Mouse (Mus musculus) midbrain, embryonic 14.5 days (tissue): Measurements from ENCODE around the gene 1700129C05Rik. TPM values are rescaled to one million over a fixed set of nuclear protein-coding genes. Genes with fewer than 3 reads are reported as not detected.

ENCODE experiments used
- ATAC-seq: fragments of 200-750 bp; cut with Nextera tagmentation; 2 replicates; pipeline ENCODE4 v1.8.0; 2017; ENCODE audit warnings: moderate number of reproducible peaks, moderate library complexity; ENCODE audit not compliant: low FRiP score, low TSS enrichment
- DNase-seq: peaks from one replicate; pipeline ENCODE4 v3.0.0-alpha.2; 2015
- H3K27ac ChIP-seq: fragments of 300-500 bp; sonication (generic); replicated peaks from 2 replicates; pipeline ENCODE4 v1.5.1; 2014; ENCODE audit warnings: mild to moderate bottlenecking, low read depth, low read length, moderate library complexity
- H3K27me3 ChIP-seq: fragments of 300-500 bp; sonication (generic); 2 replicates; pipeline ENCODE4 v1.6.1; 2014; ENCODE audit warnings: low read length, control low read depth, mixed read lengths; ENCODE audit not compliant: control insufficient read depth, insufficient read depth
- H3K36me3 ChIP-seq: fragments of 300-500 bp; sonication (generic); 2 replicates; pipeline ENCODE4 v1.6.1; 2014; ENCODE audit warnings: low read length, control low read depth; ENCODE audit not compliant: control insufficient read depth, insufficient read depth
- H3K4me1 ChIP-seq: fragments of 300-500 bp; sonication (generic); 2 replicates; pipeline ENCODE4 v1.6.1; 2014; ENCODE audit warnings: mild to moderate bottlenecking, antibody characterized with exemption, low read length, control low read depth; ENCODE audit not compliant: control insufficient read depth, insufficient read depth
- H3K4me2 ChIP-seq: fragments of 300-500 bp; sonication (generic); 2 replicates; pipeline ENCODE4 v1.6.1; 2014; ENCODE audit warnings: mild to moderate bottlenecking, low read length, moderate library complexity
- H3K4me3 ChIP-seq: fragments of 300-500 bp; sonication (generic); replicated peaks from 2 replicates; pipeline ENCODE4 v1.5.1; 2014; ENCODE audit warnings: low read depth, low read length
- H3K9ac ChIP-seq: fragments of 300-500 bp; sonication (generic); replicated peaks from 2 replicates; pipeline ENCODE4 v1.6.1; 2014; ENCODE audit warnings: mild to moderate bottlenecking, low read length, moderate library complexity
- H3K9me3 ChIP-seq: fragments of 300-500 bp; sonication (generic); 2 replicates; pipeline ENCODE4 v1.6.1; 2016; ENCODE audit warnings: low read length, control low read depth, mixed read lengths; ENCODE audit not compliant: control insufficient read depth
- WGBS: fragments of 180-500 bp; shearing (Covaris S2); extraction: QIAGEN DNeasy Blood & Tissue Kit; methylation state at CpG from one replicate; pipeline ENCODE4 v1.1.7; 2014; 5-methylcytosine and 5-hydroxymethylcytosine counted together
- polyA plus RNA-seq: library from polyadenylated mRNA; unstranded; fragments of >200 nt; fragmentation: Nextera tagmentation; extraction: Ambion mirVana; gene quantifications from 2 replicates; pipeline ENCODE4 v1.2.1, GENCODE M21; 2014

1700129C05Rik gene
- not detected in 2 replicates for polyA plus RNA-seq

GRCm38 (mm10) chr14:59142793-59143192 is at the start of gene 1700129C05Rik:
1700129C05Rik (minus strand) TSS chr14:59142893.
- no peak for ATAC-seq
- no peaks in the 10 kb centered on the region for H3K9me3 ChIP-seq
- WGBS: 93% methylated on average over 4 of the region's 4 CpGs

GRCm38 (mm10) chr14:59186121-59186520 is 43.4 kb upstream of the 1700129C05Rik start:
- ATAC-seq: no peak
- H3K4me2 ChIP-seq: no peak overlapping the region
- WGBS: 92% methylated on average over 2 of the region's 2 CpGs
- no peak overlapping the region for H3K4me3 ChIP-seq
- no peaks in the 10 kb centered on the region for H3K36me3 ChIP-seq
- H3K4me1 ChIP-seq: no peaks in the 10 kb centered on the region
- H3K27ac ChIP-seq: no peak overlapping the region
- no peak for DNase-seq
- no peaks in the 10 kb centered on the region for H3K27me3 ChIP-seq
- H3K9ac ChIP-seq: no peak overlapping the region
- no peaks in the 10 kb centered on the region for H3K9me3 ChIP-seq

More at GRCm38 (mm10) chr14:59142793-59143192, at the start of gene 1700129C05Rik:
- DNase-seq: no peak
- H3K4me2 ChIP-seq: no peak within 1 kb of the TSS
- H3K36me3 ChIP-seq: no peaks in the 10 kb centered on the region
- no peak within 1 kb of the TSS for H3K4me3 ChIP-seq
- H3K9ac ChIP-seq: no peak within 1 kb of the TSS
- no peaks in the 10 kb centered on the region for H3K4me1 ChIP-seq
- no peak within 1 kb of the TSS for H3K27ac ChIP-seq
- H3K27me3 ChIP-seq: no peaks in the 10 kb centered on the region

- Histone ChIP-seq H3K4me3 (no peak overlapping the region), H3K4me2 (no peak overlapping the region), H3K27ac (no peak overlapping the region), H3K9ac (no peak overlapping the region), H3K4me1 (no peaks in the 10 kb centered on the region), H3K27me3 (no peaks in the 10 kb centered on the region), H3K36me3 (no peaks in the 10 kb centered on the region), H3K9me3 (no peaks in the 10 kb centered on the region)
- ATAC-seq (no peak), DNase-seq (no peak)
These were observed 42.8 kb upstream of the 1700129C05Rik start for GRCm38 (mm10) chr14:59185514-59185913.

- no peaks in the 10 kb centered on the region for H3K36me3 ChIP-seq
- H3K4me3 ChIP-seq: no peak overlapping the region
- no peak overlapping the region for H3K9ac ChIP-seq
- no peak overlapping the region for H3K27ac ChIP-seq
- WGBS: 88% methylated on average over 2 of the region's 2 CpGs
- H3K27me3 ChIP-seq: no peaks in the 10 kb centered on the region
- H3K9me3 ChIP-seq: no peaks in the 10 kb centered on the region
- DNase-seq (no peak), ATAC-seq (no peak)
- H3K4me2 ChIP-seq: no peak overlapping the region
- H3K4me1 ChIP-seq: no peaks in the 10 kb centered on the region
These were observed 40.0 kb upstream of the 1700129C05Rik start for GRCm38 (mm10) chr14:59182732-59183131.

GRCm38 (mm10) chr14:59178649-59179048 is 36.0 kb upstream of the 1700129C05Rik start, which contains the start of gene Gm5142:
Gm5142 (minus strand) TSS chr14:59178749.
- H3K9me3 ChIP-seq: no peaks in the 10 kb centered on the region
- no peak within 1 kb of the TSS for H3K27ac ChIP-seq
- WGBS: 90% methylated on average over 3 of the region's 3 CpGs
- H3K27me3 ChIP-seq: no peaks in the 10 kb centered on the region
- no peak for ATAC-seq
- no peak within 1 kb of the TSS for H3K9ac ChIP-seq
- H3K36me3 ChIP-seq: no peaks in the 10 kb centered on the region
- no peak within 1 kb of the TSS for H3K4me2 ChIP-seq
- DNase-seq: no peak
- no peak within 1 kb of the TSS for H3K4me3 ChIP-seq
- H3K4me1 ChIP-seq: no peaks in the 10 kb centered on the region

GRCm38 (mm10) chr14:59157016-59157698 is 14.5 kb upstream of the 1700129C05Rik start:
- Histone ChIP-seq H3K4me3 (no peak overlapping the region), H3K4me2 (no peak overlapping the region), H3K9ac (no peak overlapping the region), H3K36me3 (no peaks in the 10 kb centered on the region), H3K27me3 (no peaks in the 10 kb centered on the region), H3K9me3 (no peaks in the 10 kb centered on the region), H3K27ac (no peak overlapping the region), H3K4me1 (no peaks in the 10 kb centered on the region)
- 79% methylated on average over 3 of the region's 3 CpGs for WGBS
- ATAC-seq (no peak), DNase-seq (no peak)

- Histone ChIP-seq H3K27me3 (no peaks in the 10 kb centered on the region), H3K27ac (no peak overlapping the region), H3K9ac (no peak overlapping the region), H3K4me1 (no peaks in the 10 kb centered on the region), H3K9me3 (no peaks in the 10 kb centered on the region), H3K4me3 (no peak overlapping the region), H3K4me2 (no peak overlapping the region), H3K36me3 (no peaks in the 10 kb centered on the region)
- peak; percentile 48 for DNase-seq
- WGBS: 81% methylated on average over 2 of the region's 2 CpGs
- ATAC-seq: no peak
These were observed 12.9 kb upstream of the 1700129C05Rik start for GRCm38 (mm10) chr14:59155589-59155988.

GRCm38 (mm10) chr14:59114281-59114680 is 28.4 kb downstream of the 1700129C05Rik start:
- no peaks in the 10 kb centered on the region for H3K36me3 ChIP-seq
- ATAC-seq: no peak
- no peak overlapping the region for H3K4me2 ChIP-seq
- peak; percentile 80 for DNase-seq
- H3K9ac ChIP-seq: no peak overlapping the region
- no peaks in the 10 kb centered on the region for H3K4me1 ChIP-seq
- WGBS: 5% methylated on average over 2 of the region's 2 CpGs
- no peaks in the 10 kb centered on the region for H3K27me3 ChIP-seq
- no peak overlapping the region for H3K27ac ChIP-seq
- H3K4me3 ChIP-seq: no peak overlapping the region
- H3K9me3 ChIP-seq: no peaks in the 10 kb centered on the region

GRCm38 (mm10) chr14:59104006-59104605 is 38.6 kb downstream of the 1700129C05Rik start:
- Histone ChIP-seq H3K36me3 (no peaks in the 10 kb centered on the region), H3K27me3 (no peaks in the 10 kb centered on the region), H3K9me3 (no peaks in the 10 kb centered on the region), H3K4me1 (no peaks in the 10 kb centered on the region), H3K9ac (no peak overlapping the region), H3K4me3 (no peak overlapping the region), H3K27ac (no peak overlapping the region), H3K4me2 (no peak overlapping the region)
- DNase-seq: no peak
- WGBS: 18% methylated on average over 10 of the region's 10 CpGs
- ATAC-seq: no peak
